Mouse (Mus musculus) left cerebral cortex, postnatal 36 days (tissue): ENCODE measurements around the gene Atrnl1. TPM values are rescaled to one million over a fixed set of nuclear protein-coding genes. Genes with fewer than 3 reads are reported as not detected.

Experiments used
- DNase-seq, 2 experiments: peaks; one replicate each; pipeline ENCODE4 v3.0.0; 2021 to 2022; ENCODE audit warnings: low spot score in 2 of 2, mixed read lengths in 1 of 2
- intact Hi-C: fragments of 180-260 bp; cut with DNase I; formaldehyde crosslinking; loops from one replicate; pipeline ENCODE4 v1.15.1; 2025
- total RNA-seq, 2 experiments: library from RNA; stranded (reverse); gene quantifications; 2 replicates each; pipeline ENCODE4 v1.2.3; 2021

Gene Atrnl1
- total RNA-seq, 2 experiments from 2014 or later, result 102 to 104 TPM

- intact Hi-C loops, result no loop called here
- DNase-seq, result peak; percentile 18 to 28
Observed at GRCm38 (mm10) chr19:57782366-57783089, 171.7 kb downstream of the Atrnl1 start.

GRCm38 (mm10) chr19:57786699-57787098, 175.9 kb downstream of the Atrnl1 start:
- intact Hi-C loops, result no loop called here
- DNase-seq, result no peak

GRCm38 (mm10) chr19:57802207-57802606, 191.4 kb downstream of the Atrnl1 start:
- intact Hi-C loops, result no loop called here
- DNase-seq, result no peak

GRCm38 (mm10) chr19:57802771-57803482, 192.1 kb downstream of the Atrnl1 start:
- DNase-seq, result peak in 1 of 2 experiments; percentile 27
- intact Hi-C loops, result no loop called here

- intact Hi-C loops, result no loop called here
- DNase-seq, result no peak
Observed at GRCm38 (mm10) chr19:57803483-57803820, 192.6 kb downstream of the Atrnl1 start.

DNA sequence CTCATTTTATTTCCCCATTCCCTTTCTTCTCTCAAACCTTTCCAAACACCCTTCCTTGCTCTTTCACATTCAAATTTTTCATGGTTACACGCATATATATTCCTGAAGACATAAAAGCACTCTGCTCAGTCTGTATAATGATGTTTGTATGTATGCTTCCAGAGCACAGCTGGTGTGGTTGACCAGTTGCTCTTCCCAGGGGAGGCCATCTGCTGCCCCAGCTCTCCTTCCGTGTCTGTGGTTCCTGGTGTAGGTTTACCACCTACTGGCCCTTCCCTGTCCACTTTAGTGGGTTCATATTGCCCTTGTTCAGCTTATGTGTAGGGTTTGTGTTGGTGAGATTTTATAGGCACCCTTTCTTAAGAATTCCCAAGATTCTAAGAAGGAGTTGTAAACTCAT, 197.5 kb downstream of the Atrnl1 start:
- no peak for DNase-seq
- intact Hi-C loops, result no loop called here

GRCm38 (mm10) chr19:57814291-57814690, 203.5 kb downstream of the Atrnl1 start:
- intact Hi-C loops, result no loop called here
- no peak for DNase-seq

- peak; percentile 25 to 44 for DNase-seq
- intact Hi-C loops, result loop anchor here (5.0 kb wide), 1 partner anchor 651 kb away; no protein-coding TSS in a partner anchor
Observed at GRCm38 (mm10) chr19:57816221-57816996, 205.6 kb downstream of the Atrnl1 start.

DNA sequence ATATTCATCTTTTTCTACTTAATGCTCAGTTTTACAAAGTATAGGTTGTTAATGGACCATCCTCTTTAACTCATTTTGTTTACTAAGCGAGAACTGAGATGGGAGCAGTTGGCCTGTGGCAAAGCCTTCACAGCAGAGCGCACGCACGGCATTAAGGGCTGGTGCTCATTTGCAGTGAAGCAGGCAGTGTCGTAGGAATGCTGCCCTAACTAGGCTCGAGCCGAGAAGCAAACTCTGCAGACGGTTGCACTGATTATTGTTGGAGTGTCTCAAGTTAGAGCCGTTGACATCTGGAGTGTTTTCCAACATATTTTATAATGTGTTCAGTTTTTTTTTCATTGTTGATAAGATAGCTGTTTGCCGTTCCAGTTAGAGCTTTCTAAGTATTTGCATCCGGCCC, 206.9 kb downstream of the Atrnl1 start:
- no peak for DNase-seq
- intact Hi-C loops, result loop anchor here (5.0 kb wide), 1 partner anchor 650 kb away; no protein-coding TSS in a partner anchor

DNA sequence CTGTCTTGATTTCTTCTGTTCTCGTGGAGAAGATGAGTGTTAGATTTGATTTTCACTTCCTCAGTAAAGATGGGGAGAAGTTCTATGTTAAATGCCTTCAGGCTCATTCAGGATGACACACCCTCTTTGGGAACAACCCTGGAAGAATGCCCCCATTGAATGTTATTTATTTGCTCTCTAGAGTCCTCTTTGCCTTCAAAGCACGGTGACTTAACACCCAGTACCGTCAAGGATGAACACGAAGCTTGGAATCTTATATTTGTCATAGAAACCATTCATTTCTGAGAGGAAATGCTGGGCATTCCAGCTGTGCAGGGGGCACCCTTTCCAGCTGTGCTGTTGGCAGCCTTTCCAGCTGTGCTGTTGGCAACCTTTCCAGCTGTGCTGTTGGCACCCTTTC, 212.6 kb downstream of the Atrnl1 start:
- intact Hi-C loops, result no loop called here
- DNase-seq, result no peak

DNA sequence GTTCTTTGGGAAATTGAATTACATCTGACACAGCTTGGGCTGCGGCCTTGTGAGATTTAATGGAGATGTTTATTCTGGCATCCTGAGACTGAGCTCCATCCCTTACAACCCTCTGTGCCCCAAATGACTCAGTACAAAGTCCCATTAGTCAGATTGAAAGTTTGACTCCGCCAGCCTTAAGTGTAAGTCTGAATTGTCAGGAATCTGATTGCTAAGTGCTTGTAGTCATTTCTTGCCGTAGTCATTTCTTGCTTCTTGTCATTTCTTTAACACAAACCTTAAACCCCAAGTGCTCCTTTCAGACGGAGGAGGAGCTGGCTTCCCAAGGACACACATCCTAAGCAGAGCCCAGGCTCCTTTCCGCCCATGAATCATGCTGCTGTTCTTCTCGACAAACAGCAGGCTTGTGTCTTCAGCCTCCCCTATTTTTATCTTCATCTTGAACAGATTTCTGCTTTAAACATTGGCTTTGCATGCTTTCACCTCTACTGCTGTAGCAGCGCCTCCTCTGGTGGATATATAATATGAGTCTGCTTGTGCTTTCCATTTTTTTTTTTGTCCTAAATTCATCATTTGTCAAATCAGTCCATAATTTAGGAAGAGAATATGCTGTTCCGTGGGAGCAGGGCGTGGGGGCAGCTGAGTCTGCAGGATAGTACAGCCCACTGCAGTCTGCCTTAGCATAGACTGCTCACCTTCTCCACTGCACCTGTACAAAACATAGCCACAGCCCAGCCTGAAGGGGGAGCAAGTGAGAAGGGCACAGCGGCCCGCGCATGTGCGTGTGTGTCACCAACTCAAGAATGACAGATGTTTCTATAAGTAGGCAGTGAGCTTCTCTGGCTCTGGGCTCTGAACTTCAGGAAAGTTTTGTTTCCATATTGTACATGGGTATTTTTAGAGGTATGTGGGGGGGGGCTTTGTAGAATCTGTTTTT, 214.7 kb downstream of the Atrnl1 start:
- DNase-seq, result peak; percentile 33 to 46
- intact Hi-C loops, result no loop called here

GRCm38 (mm10) chr19:57833083-57833482, 222.2 kb downstream of the Atrnl1 start:
- DNase-seq, result no peak
- intact Hi-C loops, result no loop called here

GRCm38 (mm10) chr19:57837882-57838281, 227.0 kb downstream of the Atrnl1 start:
- DNase-seq, result no peak
- intact Hi-C loops, result no loop called here

GRCm38 (mm10) chr19:57838546-57838945, 227.7 kb downstream of the Atrnl1 start:
- no peak for DNase-seq
- intact Hi-C loops, result no loop called here

DNA sequence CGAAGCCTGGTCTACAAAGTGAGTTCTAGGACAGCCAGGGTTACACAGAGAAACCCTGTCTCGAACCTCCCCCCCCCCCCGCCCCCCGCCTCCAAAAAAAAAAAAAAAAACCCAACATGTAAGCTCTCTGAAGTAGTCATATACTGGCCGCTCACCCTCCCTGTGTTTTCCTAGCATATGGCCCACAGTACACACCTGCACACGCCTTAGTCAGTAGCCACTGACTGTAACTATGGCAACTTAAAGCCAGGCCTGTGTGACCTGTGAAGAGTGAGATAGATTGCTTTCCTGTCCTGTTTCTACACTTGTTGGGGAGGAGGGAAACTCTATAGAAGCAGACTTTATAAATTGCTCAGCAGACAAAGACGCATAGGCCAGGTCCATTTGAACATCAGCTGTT, 239.1 kb downstream of the Atrnl1 start:
- intact Hi-C loops, result no loop called here
- DNase-seq, result no peak

DNA sequence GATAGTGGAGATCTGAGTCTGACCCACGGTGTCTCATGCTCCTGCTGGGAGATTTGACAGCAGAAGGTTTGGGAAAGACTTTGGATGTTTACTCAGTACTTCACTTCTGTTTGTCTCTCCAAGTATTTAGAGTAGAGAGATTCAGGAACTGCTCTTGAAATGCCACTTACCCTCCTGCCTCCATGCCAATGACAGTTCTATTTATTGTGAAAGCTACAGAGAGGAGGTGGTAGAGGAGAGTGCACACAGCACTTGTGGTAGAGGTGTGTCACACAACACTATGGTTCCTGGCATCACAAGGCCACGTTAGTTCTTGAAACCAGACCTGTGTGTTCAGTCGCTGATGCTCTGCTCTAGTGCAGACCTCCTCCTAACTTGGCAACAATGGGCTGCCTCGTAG, 257.5 kb downstream of the Atrnl1 start:
- intact Hi-C loops, result no loop called here
- no peak for DNase-seq

DNA sequence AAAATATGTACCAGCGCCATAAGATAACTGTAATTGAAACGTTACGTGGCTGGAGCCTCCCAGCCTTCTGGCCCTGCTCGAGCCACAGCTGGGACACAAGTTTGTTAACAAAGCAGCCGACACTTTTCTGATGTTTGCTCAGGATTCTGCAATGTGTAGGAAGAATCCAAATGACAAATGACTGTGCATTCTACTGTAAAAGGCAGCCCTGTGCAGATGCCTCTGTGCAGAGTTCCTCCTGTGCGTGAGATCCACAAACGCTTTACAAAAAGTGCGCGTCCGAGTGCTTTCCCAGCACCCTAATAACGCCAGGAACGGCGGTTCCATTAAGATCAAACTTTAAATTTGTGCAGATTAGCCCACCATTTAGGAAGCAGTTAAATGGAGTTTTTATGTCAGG, 260.0 kb downstream of the Atrnl1 start:
- no peak for DNase-seq
- intact Hi-C loops, result no loop called here

DNA sequence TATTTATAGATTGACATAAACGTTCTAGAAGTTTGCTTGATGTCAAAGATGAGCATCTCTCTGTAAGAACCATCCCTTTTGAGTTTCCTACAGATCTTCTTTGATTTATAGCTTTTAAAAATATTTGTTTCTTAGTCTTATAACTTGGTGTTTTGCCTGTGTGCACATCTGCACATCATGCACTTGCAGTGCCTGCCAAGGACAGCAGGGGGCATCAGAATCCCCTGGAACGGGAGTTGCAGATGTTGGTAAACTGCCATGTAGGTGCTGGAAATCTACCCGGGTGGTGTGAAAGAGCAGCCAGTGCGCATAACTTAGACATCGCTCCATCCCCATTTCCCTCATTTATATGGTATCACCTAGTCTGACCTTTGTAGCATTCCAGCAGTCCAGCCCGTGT, 265.2 kb downstream of the Atrnl1 start:
- intact Hi-C loops, result no loop called here
- DNase-seq, result no peak

GRCm38 (mm10) chr19:57877343-57877742, 266.5 kb downstream of the Atrnl1 start:
- no peak for DNase-seq
- intact Hi-C loops, result no loop called here
